ENCODE assay signal across 8 mouse cellular contexts in genomic region chr9:66599577-66599976, GRCm38 (mm10). TPM values are rescaled to one million over a fixed set of nuclear protein-coding genes. Genes with fewer than 3 reads are reported as not detected.
A peak's percentile ranks its signal among the peaks of the same experiment; 100 is the strongest.
DNase-seq lines count a peak whose midpoint lies in the region; ATAC-seq and TF ChIP-seq lines count a peak whose summit lies in the region.

No protein-coding gene starts in this region.

- 14% methylated on average over 4 of the region's 4 CpGs for WGBS in hindbrain, postnatal 0 days
- 12% methylated on average over 4 of the region's 4 CpGs for WGBS in hindbrain, embryonic 14.5 days
- 10% methylated on average over 4 of the region's 4 CpGs for WGBS in liver, embryonic 12.5 days (ENCODE audit: insufficient replicate concordance)

- no peaks in the 10 kb centered on the region for H3K27me3 ChIP-seq in hindbrain, postnatal 0 days (ENCODE audit: insufficient read depth, low read length)
- no peaks in the 10 kb centered on the region for H3K27me3 ChIP-seq in hindbrain, embryonic 14.5 days (ENCODE audit: control insufficient read depth, insufficient read depth, low read length)
- H3K27me3 ChIP-seq in liver, embryonic 12.5 days (replicated peaks) = 0 out of 2 replicates have a peak, but pooled peaks cover 4% of the 10 kb centered on the region

- H3K27ac ChIP-seq in hindbrain, postnatal 0 days = no peak overlapping the region
- H3K27ac ChIP-seq in hindbrain, embryonic 14.5 days = no peak overlapping the region
- H3K27ac ChIP-seq in liver, embryonic 12.5 days = peak overlapping the region; percentile 15; the same call in 1 of the 2 replicates

- no peaks in the 10 kb centered on the region for H3K4me1 ChIP-seq in hindbrain, postnatal 0 days (ENCODE audit: insufficient read depth, low read length)
- H3K4me1 ChIP-seq in hindbrain, embryonic 14.5 days (replicated peaks; ENCODE audit: control insufficient read depth, insufficient read depth, low read length) = no peaks in the 10 kb centered on the region
- peaks cover 43% of the 10 kb centered on the region for H3K4me1 ChIP-seq in liver, embryonic 12.5 days

- no peak overlapping the region for H3K4me2 ChIP-seq in hindbrain, postnatal 0 days (ENCODE audit: low read depth, low read length)
- no peak overlapping the region for H3K4me2 ChIP-seq in hindbrain, embryonic 14.5 days (replicated peaks)
- H3K4me2 ChIP-seq in liver, embryonic 12.5 days = no peak overlapping the region

- peak; percentile 13 for DNase-seq in hindbrain, postnatal 0 days (ENCODE audit: low spot score)
- no peak for DNase-seq in hindbrain, embryonic 14.5 days (ENCODE audit: low spot score)
- peak; percentile 39 for DNase-seq in MN1 (ENCODE audit: low spot score)
- peak; percentile 56 to 77 for DNase-seq in heart, adult 18-20 months
- DNase-seq in skeletal muscle tissue, adult 2 months (ENCODE audit: low read depth, low spot score) = peak; percentile 40
- no peak for DNase-seq in urinary bladder, postnatal 25 days (ENCODE audit: low spot score)

- no peak overlapping the region for H3K9ac ChIP-seq in hindbrain, postnatal 0 days (replicated peaks; ENCODE audit: low read length)
- H3K9ac ChIP-seq in hindbrain, embryonic 14.5 days = no peak overlapping the region
- no peak overlapping the region for H3K9ac ChIP-seq in liver, embryonic 12.5 days

- H3K9me3 ChIP-seq in hindbrain, postnatal 0 days (ENCODE audit: low read length) = no peaks in the 10 kb centered on the region
- no peaks in the 10 kb centered on the region for H3K9me3 ChIP-seq in hindbrain, embryonic 14.5 days (ENCODE audit: control insufficient read depth, low read length)
- no peaks in the 10 kb centered on the region for H3K9me3 ChIP-seq in liver, embryonic 12.5 days (replicated peaks)

- no peak overlapping the region for H3K4me3 ChIP-seq in hindbrain, postnatal 0 days (ENCODE audit: low read length)
- no peak overlapping the region for H3K4me3 ChIP-seq in hindbrain, embryonic 14.5 days (replicated peaks; ENCODE audit: low read length)
- no peak overlapping the region for H3K4me3 ChIP-seq in liver, embryonic 12.5 days

- TF ChIP-seq CTCF in hindbrain, postnatal 0 days (IDR thresholded peaks at IDR 0.05; ENCODE audit: low read depth) = no peak

- no peak for ATAC-seq in hindbrain, postnatal 0 days
- no peak for ATAC-seq in hindbrain, embryonic 14.5 days (ENCODE audit: low FRiP score)
- peak; percentile 65; the same call in 1 of the 2 replicates for ATAC-seq in liver, embryonic 12.5 days
- no peak for ATAC-seq in erythroid progenitor cell, adult 5-6 weeks (replicated peaks; ENCODE audit: low FRiP score, poor library complexity, severe bottlenecking)

- H3K36me3 ChIP-seq in hindbrain, postnatal 0 days (ENCODE audit: insufficient read depth, low read length) = no peaks in the 10 kb centered on the region
- no peaks in the 10 kb centered on the region for H3K36me3 ChIP-seq in hindbrain, embryonic 14.5 days (replicated peaks; ENCODE audit: control insufficient read depth, insufficient read depth)
- no peaks in the 10 kb centered on the region for H3K36me3 ChIP-seq in liver, embryonic 12.5 days

RNA-seq across cellular contexts. Expression of gene Usp3, which starts 6.6 kb away (rescaled TPM):
- total RNA-seq in hindbrain, postnatal 0 days (2014; rRNA removed) = 27.2 and 28.4 TPM in 2 replicates
- 39.6 and 46.8 TPM in 2 replicates for polyA plus RNA-seq in hindbrain, postnatal 0 days (2015; fragmentation: Nextera tagmentation; extraction: Ambion mirVana)
- 64.8 and 72.7 TPM in 2 replicates for polyA plus RNA-seq in hindbrain, embryonic 14.5 days (2014; fragmentation: Nextera tagmentation; extraction: Ambion mirVana)
- total RNA-seq in heart, adult 18-20 months (2021) = 10 to 100 TPM; 14.4 to 19.6 TPM
- 20.3 and 21.3 TPM in 2 replicates for polyA plus RNA-seq in liver, embryonic 12.5 days (2016; fragmentation: Nextera tagmentation; extraction: Ambion mirVana)
- 24.9 and 45.7 TPM in 2 replicates for total RNA-seq in erythroid progenitor cell, adult 5-6 weeks (2015; ENCODE audit: low replicate concordance)
- 23.5 and 27.4 TPM in 2 replicates for total RNA-seq in erythroid progenitor cell, adult 5-6 weeks (2017; ENCODE audit: low replicate concordance)

Comparison
In these comparisons a context has a peak if more than half of its experiments do, and no peak if none do; other contexts are left out.
1. DNase-seq: peak in hindbrain, postnatal 0 days (single experiment), MN1 (single experiment), heart, adult 18-20 months (2 of 2) and skeletal muscle tissue, adult 2 months (single experiment); none in hindbrain, embryonic 14.5 days (single experiment) and urinary bladder, postnatal 25 days (single experiment).